Mouse (Mus musculus) testis, adult 2 months (tissue): ENCODE data around the gene Ctxn1.

ENCODE experiments used
- CTCF ChIP-seq: fragments of 200-500 bp; IDR thresholded peaks from 2 replicates; pipeline ENCODE4 v1.5.1; 2012; ENCODE audit warnings: low read depth, mild to moderate bottlenecking, inconsistent platforms, low read length, moderate library complexity; ENCODE audit not compliant: control insufficient read depth, insufficient read depth, insufficient replicate concordance
- POLR2A ChIP-seq: fragments of 200-500 bp; IDR thresholded peaks from 2 replicates; pipeline ENCODE4 v1.6.1; 2012; ENCODE audit warnings: low read depth, mild to moderate bottlenecking, inconsistent platforms, low read length, moderate library complexity; ENCODE audit not compliant: control insufficient read depth

DNA sequence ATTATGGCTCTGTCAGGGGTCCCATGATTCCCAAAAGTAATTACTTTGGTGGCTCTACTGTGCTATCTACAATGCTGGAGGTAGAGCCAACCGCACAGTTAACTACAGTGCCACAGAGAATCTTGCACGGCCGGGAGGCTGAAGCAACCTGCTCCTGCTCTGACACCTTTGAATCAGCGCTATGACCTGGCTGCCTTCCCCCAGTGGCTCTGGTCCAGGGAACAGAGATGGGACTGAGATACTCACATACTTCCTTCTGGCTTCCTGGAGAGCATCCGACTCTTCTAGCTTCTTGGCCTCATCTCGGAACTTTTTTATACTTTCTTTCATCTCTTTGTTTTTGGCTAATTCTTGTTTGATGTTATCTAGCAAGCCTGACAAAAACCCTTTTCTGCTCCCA is 10.5 kb upstream of the Ctxn1 start:
- TF ChIP-seq POLR2A (no peak), CTCF (no peak)
